Mouse (Mus musculus) MEL (cell line): ENCODE results near the gene Lsp1. TPM values are rescaled to one million over a fixed set of nuclear protein-coding genes. Genes with fewer than 3 reads are reported as not detected.

Experiments used
- DNase-seq: peaks from one replicate; pipeline ENCODE4 v3.0.0; 2011; ENCODE audit warnings: low read depth, low spot score
- H3K27ac ChIP-seq: 2 replicates; pipeline ENCODE4 v1.5.1; 2012; ENCODE audit warnings: low read depth, mild to moderate bottlenecking, control low read depth, low read length, moderate library complexity; ENCODE audit not compliant: control insufficient read depth
- H3K27me3 ChIP-seq, 2 experiments: fragments of 150-350 bp in 1 of 2; sonication (generic) in 1 of 2; 2 replicates each; pipeline ENCODE4 v1.6.1; 2012; ENCODE audit warnings: low read length in 2 of 2, mild to moderate bottlenecking in 2 of 2, improper control_type of control experiment in 1 of 2, moderate library complexity in 1 of 2; ENCODE audit not compliant: insufficient read depth in 2 of 2, control insufficient read depth in 1 of 2
- H3K36me3 ChIP-seq, 2 experiments: 2 replicates each; pipeline ENCODE4 v1.6.1; 2012 to 2014; ENCODE audit warnings: low read length in 2 of 2, improper control_type of control experiment in 1 of 2, inconsistent platforms in 1 of 2, mild to moderate bottlenecking in 1 of 2; ENCODE audit not compliant: insufficient read depth in 2 of 2, control insufficient read depth in 1 of 2
- H3K4me1 ChIP-seq, 2 experiments: fragments of 150-350 bp in 1 of 2; sonication (generic) in 1 of 2; 2 replicates each; pipeline ENCODE4 v1.6.1; 2012; ENCODE audit warnings: low read length in 2 of 2, improper control_type of control experiment in 1 of 2, mild to moderate bottlenecking in 1 of 2; ENCODE audit not compliant: insufficient read depth in 2 of 2, control insufficient read depth in 1 of 2
- H3K4me3 ChIP-seq, 2 experiments: fragments of 150-350 bp in 1 of 2; sonication (generic) in 1 of 2; 2 replicates each; pipeline ENCODE4 v1.5.1; 2012; ENCODE audit warnings: low read depth in 2 of 2, low read length in 2 of 2, mild to moderate bottlenecking in 2 of 2, moderate library complexity in 2 of 2, control low read depth in 1 of 2, improper control_type of control experiment in 1 of 2; ENCODE audit not compliant: control insufficient read depth in 1 of 2, insufficient read depth in 1 of 2
- H3K79me2 ChIP-seq: 2 replicates; pipeline ENCODE4 v1.6.1; 2012; ENCODE audit warnings: mild to moderate bottlenecking, low read length, moderate library complexity; ENCODE audit not compliant: control insufficient read depth, poor library complexity, insufficient read depth
- H3K9ac ChIP-seq: 2 replicates; pipeline ENCODE4 v1.6.1; 2012; ENCODE audit warnings: low read depth, mild to moderate bottlenecking, control low read depth, low read length, moderate library complexity; ENCODE audit not compliant: control insufficient read depth, poor library complexity, severe bottlenecking
- H3K9me3 ChIP-seq: fragments of 150-350 bp; sonication (generic); replicated peaks from 2 replicates; pipeline ENCODE4 v1.6.1; 2012; ENCODE audit warnings: mild to moderate bottlenecking, low read length, improper control_type of control experiment, moderate library complexity; ENCODE audit not compliant: insufficient read depth
- CHD2 ChIP-seq: IDR thresholded peaks from 2 replicates; pipeline ENCODE4 v1.6.1; 2011; ENCODE audit warnings: low read length, improper control_type of control experiment
- CTCF ChIP-seq, 3 experiments: IDR thresholded peaks in 2 of 3; conservative IDR thresholded peaks in 1 of 3; 2 replicates each; pipeline ENCODE4 v1.5.1; 2011 to 2012; ENCODE audit warnings: low read length in 3 of 3, low read depth in 2 of 3, mild to moderate bottlenecking in 2 of 3, improper control_type of control experiment in 1 of 3, inconsistent platforms in 1 of 3, mixed read lengths in 1 of 3, moderate library complexity in 1 of 3; ENCODE audit not compliant: control insufficient read depth in 1 of 3, insufficient read depth in 1 of 3, poor library complexity in 1 of 3, severe bottlenecking in 1 of 3
- E2F4 ChIP-seq: IDR thresholded peaks from 2 replicates; pipeline ENCODE4 v1.6.1; 2011; ENCODE audit warnings: low read depth, low read length, improper control_type of control experiment, borderline replicate concordance
- ELF1 ChIP-seq: IDR thresholded peaks from 2 replicates; pipeline ENCODE4 v1.6.1; 2014; ENCODE audit warnings: low read depth, mild to moderate bottlenecking, inconsistent platforms, low read length, improper control_type of control experiment, moderate library complexity
- EP300 ChIP-seq, 2 experiments: IDR thresholded peaks; 2 replicates each; pipeline ENCODE4 v1.6.1; 2011; ENCODE audit warnings: improper control_type of control experiment in 2 of 2, low read length in 2 of 2, low read depth in 1 of 2, mild to moderate bottlenecking in 1 of 2
- ETS1 ChIP-seq: IDR thresholded peaks from 2 replicates; pipeline ENCODE4 v1.6.1; 2012; ENCODE audit warnings: low read depth, mild to moderate bottlenecking, inconsistent platforms, low read length, improper control_type of control experiment, moderate library complexity
- GABPA ChIP-seq: IDR thresholded peaks from 2 replicates; pipeline ENCODE4 v1.6.1; 2012; ENCODE audit warnings: low read depth, mild to moderate bottlenecking, inconsistent platforms, low read length, improper control_type of control experiment, moderate library complexity
- JUND ChIP-seq: IDR thresholded peaks from 2 replicates; pipeline ENCODE4 v1.6.1; 2011; ENCODE audit warnings: low read depth, mild to moderate bottlenecking, improper control_type of control experiment, low read length
- KAT2A ChIP-seq: conservative IDR thresholded peaks from 2 replicates; pipeline ENCODE4 v1.6.1; 2012; ENCODE audit warnings: low read depth, low read length, improper control_type of control experiment, inconsistent platforms
- MAFK ChIP-seq: IDR thresholded peaks from 2 replicates; pipeline ENCODE4 v1.6.1; 2011; ENCODE audit warnings: low read depth, mild to moderate bottlenecking, low read length, improper control_type of control experiment, borderline replicate concordance
- MAX ChIP-seq: IDR thresholded peaks from 2 replicates; pipeline ENCODE4 v1.6.1; 2011; ENCODE audit warnings: low read length, improper control_type of control experiment
- MAZ ChIP-seq: IDR thresholded peaks from 2 replicates; pipeline ENCODE4 v1.6.1; 2012; ENCODE audit warnings: low read depth, mild to moderate bottlenecking, inconsistent platforms, low read length, improper control_type of control experiment
- MEF2A ChIP-seq: IDR thresholded peaks from 2 replicates; pipeline ENCODE4 v1.6.1; 2014; ENCODE audit warnings: low read depth, mild to moderate bottlenecking, inconsistent platforms, low read length, improper control_type of control experiment; ENCODE audit not compliant: poor library complexity, insufficient replicate concordance, severe bottlenecking; ENCODE audit errors: extremely low read depth
- MXI1 ChIP-seq: IDR thresholded peaks from 2 replicates; pipeline ENCODE4 v1.6.1; 2011; ENCODE audit warnings: mild to moderate bottlenecking, low read depth, low read length, improper control_type of control experiment
- MYB ChIP-seq: IDR thresholded peaks from 2 replicates; pipeline ENCODE4 v1.6.1; 2011; ENCODE audit warnings: mild to moderate bottlenecking, low read depth, low read length, improper control_type of control experiment
- MYC ChIP-seq: IDR thresholded peaks from 2 replicates; pipeline ENCODE4 v1.6.1; 2011; ENCODE audit warnings: low read depth, mild to moderate bottlenecking, low read length, improper control_type of control experiment, moderate library complexity
- POLR2A ChIP-seq, 2 experiments: IDR thresholded peaks; 2 replicates each; pipeline ENCODE4 v1.6.1; 2011 to 2012; ENCODE audit warnings: low read length in 2 of 2, mild to moderate bottlenecking in 2 of 2, control low read depth in 1 of 2, improper control_type of control experiment in 1 of 2, low read depth in 1 of 2, moderate library complexity in 1 of 2; ENCODE audit not compliant: control insufficient read depth in 1 of 2, insufficient read depth in 1 of 2, poor library complexity in 1 of 2
- POLR2AphosphoS2 ChIP-seq: IDR thresholded peaks from 2 replicates; pipeline ENCODE4 v1.6.1; 2011; ENCODE audit warnings: low read length, improper control_type of control experiment
- POLR2AphosphoS5 ChIP-seq: IDR thresholded peaks from 2 replicates; pipeline ENCODE4 v1.6.1; 2012; ENCODE audit warnings: low read depth, borderline replicate concordance, mild to moderate bottlenecking, inconsistent platforms, low read length, moderate library complexity, mixed read lengths
- RAD21 ChIP-seq: IDR thresholded peaks from 2 replicates; pipeline ENCODE4 v1.6.1; 2011; ENCODE audit warnings: mild to moderate bottlenecking, low read depth, low read length, improper control_type of control experiment
- RCOR1 ChIP-seq: IDR thresholded peaks from 2 replicates; pipeline ENCODE4 v1.6.1; 2012; ENCODE audit warnings: low read depth, mild to moderate bottlenecking, inconsistent platforms, low read length, improper control_type of control experiment
- SIN3A ChIP-seq: IDR thresholded peaks from 2 replicates; pipeline ENCODE4 v1.6.1; 2012; ENCODE audit warnings: low read length, improper control_type of control experiment, inconsistent platforms
- TAL1 ChIP-seq: IDR thresholded peaks from 2 replicates; pipeline ENCODE4 v1.6.1; 2012; ENCODE audit warnings: mild to moderate bottlenecking, inconsistent platforms, low read length, moderate library complexity, mixed read lengths
- TBP ChIP-seq: IDR thresholded peaks from 2 replicates; pipeline ENCODE4 v1.8.0; 2011; ENCODE audit warnings: low read depth, low read length, improper control_type of control experiment
- UBTF ChIP-seq: IDR thresholded peaks from 2 replicates; pipeline ENCODE4 v1.6.1; 2012; ENCODE audit warnings: low read depth, mild to moderate bottlenecking, inconsistent platforms, low read length, improper control_type of control experiment, moderate library complexity, borderline replicate concordance; ENCODE audit not compliant: insufficient read depth
- USF1 ChIP-seq: IDR thresholded peaks from 2 replicates; pipeline ENCODE4 v1.6.1; 2014; ENCODE audit warnings: low read depth, mild to moderate bottlenecking, inconsistent platforms, low read length, improper control_type of control experiment, moderate library complexity
- USF2 ChIP-seq, 2 experiments: IDR thresholded peaks; 2 replicates each; pipeline ENCODE4 v1.6.1; 2011 to 2012; ENCODE audit warnings: improper control_type of control experiment in 2 of 2, low read length in 2 of 2, borderline replicate concordance in 1 of 2, inconsistent platforms in 1 of 2, low read depth in 1 of 2, mild to moderate bottlenecking in 1 of 2; ENCODE audit not compliant: insufficient read depth in 1 of 2
- ZC3H11A ChIP-seq: IDR thresholded peaks from 2 replicates; pipeline ENCODE4 v1.6.1; 2012; ENCODE audit warnings: low read depth, mild to moderate bottlenecking, inconsistent platforms, low read length, improper control_type of control experiment
- ZKSCAN1 ChIP-seq: IDR thresholded peaks from 2 replicates; pipeline ENCODE4 v1.6.1; 2012; ENCODE audit warnings: low read depth, mild to moderate bottlenecking, inconsistent platforms, low read length, improper control_type of control experiment, moderate library complexity
- ZMIZ1 ChIP-seq: IDR thresholded peaks from 2 replicates; pipeline ENCODE4 v1.6.1; 2012; ENCODE audit warnings: low read depth, mild to moderate bottlenecking, inconsistent platforms, low read length, improper control_type of control experiment, moderate library complexity
- ZNF384 ChIP-seq: IDR thresholded peaks from 2 replicates; pipeline ENCODE4 v1.6.1; 2012; ENCODE audit warnings: low read depth, mild to moderate bottlenecking, inconsistent platforms, low read length, improper control_type of control experiment
- polyA plus RNA-seq, 2 experiments: library from polyadenylated mRNA; stranded (reverse) in 1 of 2; unstranded in 1 of 2; fragments of >175 nt in 1 of 2; fragments of >200 nt in 1 of 2; gene quantifications; 2 replicates each; pipeline versions ENCODE4 v1.2.1 to v1.2.4; 2012; ENCODE audit warnings: low replicate concordance in 2 of 2, low read depth in 1 of 2; ENCODE audit not compliant: insufficient read length in 2 of 2, insufficient read depth in 1 of 2, missing spikeins in 1 of 2
- total RNA-seq: library from RNA; depleted of rRNA; stranded (reverse); fragments of 300-350 nt; gene quantifications from 2 replicates; pipeline ENCODE4 v1.2.3, GENCODE M21; 2012

The Lsp1 gene
- total and polyA plus RNA-seq, 3 experiments, result not detected

GRCm38 (mm10) chr7:142418679-142419078, 41.9 kb upstream of the Lsp1 start:
- Histone ChIP-seq H3K79me2 (no peaks in the 10 kb centered on the region), H3K9me3 (no peaks in the 10 kb centered on the region), H3K9ac (no peak overlapping the region), H3K27ac (peak overlapping the region; percentile 94; the same call in 1 of the 2 replicates), H3K4me1 (peaks cover 14 to 21% of the 10 kb centered on the region in 2 experiments), H3K27me3 (no peaks in the 10 kb centered on the region), H3K36me3 (peaks cover 0 to 15% of the 10 kb centered on the region in 2 experiments; a peak in 2 of 4 replicates), H3K4me3 (no peak overlapping the region)
- DNase-seq, result no peak
- TF ChIP-seq ZMIZ1 (no peak), USF1 (no peak), CTCF (IDR thresholded peaks at IDR 0.05 in 2 of 3, conservative IDR thresholded peaks at IDR 0.05 in 1 of 3; ENCODE audit: control insufficient read depth in 1 of 3, insufficient read depth in 1 of 3, low read depth in 2 of 3, low read length in 3 of 3, poor library complexity in 1 of 3, severe bottlenecking in 1 of 3) (peak; percentile 14 to 37 (median 15); a peak in 3 of 6 replicates), MAZ (no peak), GABPA (no peak), ZC3H11A (no peak), MEF2A (no peak)

GRCm38 (mm10) chr7:142419887-142420286, 40.7 kb upstream of the Lsp1 start:
- DNase-seq, result peak; percentile 79
- no peaks in the 10 kb centered on the region for H3K79me2 ChIP-seq
- H3K36me3 ChIP-seq, result peaks cover 0 to 15% of the 10 kb centered on the region in 2 experiments; a peak in 2 of 4 replicates
- H3K9me3 ChIP-seq, result no peaks in the 10 kb centered on the region
- peak overlapping the region; percentile 94 for H3K27ac ChIP-seq
- H3K27me3 ChIP-seq, result no peaks in the 10 kb centered on the region
- H3K9ac ChIP-seq, result peak overlapping the region; percentile 50
- H3K4me3 ChIP-seq, result peak overlapping the region; percentile 6 to 18; a peak in 1 of 4 replicates
- peaks cover 14 to 21% of the 10 kb centered on the region in 2 experiments for H3K4me1 ChIP-seq
- peak; percentile 93 for TF ChIP-seq SIN3A
- TF ChIP-seq POLR2AphosphoS5, result no peak
- no peak for TF ChIP-seq USF2 (IDR thresholded peaks at IDR 0.05; ENCODE audit: borderline replicate concordance in 1 of 2, insufficient read depth in 1 of 2, low read depth in 1 of 2, low read length in 2 of 2)
- TF ChIP-seq POLR2AphosphoS2, result 0 out of 2 replicates have a peak, but pooled peaks have one; percentile 29
- no peak for TF ChIP-seq JUND
- no peak; the same call in 1 of the 2 replicates for TF ChIP-seq KAT2A
- TF ChIP-seq MYC, result peak; percentile 98
- no peak for TF ChIP-seq ZKSCAN1
- peak; percentile 72; the same call in 1 of the 2 replicates for TF ChIP-seq USF1
- peak; percentile 87 for TF ChIP-seq RCOR1
- TF ChIP-seq ETS1, result peak; percentile 100
- peak; percentile 96 to 97 for TF ChIP-seq EP300 (IDR thresholded peaks at IDR 0.05; ENCODE audit: low read depth in 1 of 2, low read length in 2 of 2)
- no peak for TF ChIP-seq POLR2A (IDR thresholded peaks at IDR 0.05; ENCODE audit: control insufficient read depth in 1 of 2, insufficient read depth in 1 of 2, low read depth in 1 of 2, low read length in 2 of 2, poor library complexity in 1 of 2)
- no peak for TF ChIP-seq RAD21
- TF ChIP-seq E2F4, result no peak
- peak; percentile 90 for TF ChIP-seq TAL1
- no peak for TF ChIP-seq CHD2
- peak; percentile 77; the same call in 1 of the 2 replicates for TF ChIP-seq ZNF384
- no peak for TF ChIP-seq MAFK
- TF ChIP-seq ELF1, result no peak
- TF ChIP-seq MEF2A, result no peak
- no peak for TF ChIP-seq ZC3H11A
- no peak; the same call in 1 of the 2 replicates for TF ChIP-seq TBP
- TF ChIP-seq UBTF, result no peak
- TF ChIP-seq MXI1, result peak; percentile 77; the same call in 1 of the 2 replicates
- peak; percentile 91 for TF ChIP-seq MAX
- peak; percentile 64; the same call in 1 of the 2 replicates for TF ChIP-seq MYB
